Comparison of ENCODE assay signal across 8 mouse cellular contexts in the genomic region with DNA sequence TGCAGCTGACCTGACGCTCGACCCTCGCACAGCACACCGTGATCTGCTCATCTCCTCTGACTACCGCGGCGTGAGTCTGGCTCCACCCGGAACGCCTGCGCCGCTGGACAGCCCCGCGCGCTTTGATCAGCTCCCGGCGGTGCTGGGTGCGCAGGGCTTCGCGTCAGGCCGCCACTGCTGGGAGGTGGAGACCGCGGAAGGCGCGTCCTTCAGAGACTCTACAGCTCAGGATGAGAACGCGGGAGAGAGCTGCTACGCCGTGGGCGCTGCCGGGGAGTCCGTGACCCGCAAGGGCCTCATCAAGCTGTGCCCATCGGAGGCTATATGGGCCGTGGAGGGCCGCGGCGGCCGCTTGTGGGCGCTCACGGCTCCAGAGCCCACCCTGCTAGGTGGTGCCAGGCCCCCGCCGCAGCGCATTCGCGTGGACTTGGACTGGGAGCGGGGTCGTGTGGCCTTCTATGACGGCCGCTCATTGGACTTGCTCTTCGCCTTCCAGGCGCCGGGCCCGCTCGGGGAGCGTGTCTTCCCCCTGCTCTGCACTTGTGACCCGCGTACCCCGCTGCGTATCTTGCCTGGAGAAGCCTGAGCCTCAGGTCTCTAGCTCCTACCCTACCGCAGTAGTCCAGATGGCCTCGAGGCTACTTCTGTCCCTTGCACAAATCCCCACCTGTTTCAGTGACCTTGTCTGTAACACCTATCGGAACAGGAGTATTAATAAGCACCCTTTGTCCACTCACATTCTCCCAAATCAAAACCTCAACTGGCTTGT. TPM values are rescaled to one million over a fixed set of nuclear protein-coding genes. Genes with fewer than 3 reads are reported as not detected.
DNase-seq lines count a peak whose midpoint lies in the region.

No protein-coding gene starts in this region.

- DNase-seq in B cell, adult 2 months = peak; percentile 36 to 37
- peak; percentile 85 for DNase-seq in adrenal gland, adult 2 months
- DNase-seq in embryo, embryonic 9.5 days (ENCODE audit: extremely low spot score) = peak; percentile 71
- DNase-seq in heart, adult 18-20 months = peak; percentile 57 to 73
- peak; percentile 22 for DNase-seq in kidney, adult 11 months
- DNase-seq in liver = peak; percentile 27
- DNase-seq in neural tube, embryonic 10.5 days (ENCODE audit: extremely low spot score, low spot score) = peak; percentile 73
- DNase-seq in thymus, postnatal 4 days = peak; percentile 61

RNA-seq across cellular contexts. Expression of a gene that starts 4.3 kb away (rescaled TPM):
- total RNA-seq in adrenal gland, adult 2 months (2021) = 100 to 1,000 TPM; 104 to 111 TPM
- 21.4 and 23.1 TPM in 2 replicates for polyA plus RNA-seq in adrenal gland, adult 2 months (2012; rRNA removed)
- total RNA-seq in heart, adult 18-20 months (2021) = 100 to 1,000 TPM in 1 of 2 experiments, 10 to 100 TPM in 1; 95.7 to 113 TPM

RNA-seq across cellular contexts. Expression of a gene that starts 4.5 kb away (rescaled TPM):
- total RNA-seq in adrenal gland, adult 2 months (2021) = under 1 TPM; 0.35 to 0.49 TPM
- 0.29 and 2.1 TPM in 2 replicates for polyA plus RNA-seq in adrenal gland, adult 2 months (2012; rRNA removed)
- under 1 TPM; 0.72 to 0.87 TPM for total RNA-seq in heart, adult 18-20 months (2021)

RNA-seq across cellular contexts. Expression of a gene that starts 11.1 kb away (rescaled TPM):
- 10 to 100 TPM; 41.1 to 41.6 TPM for total RNA-seq in adrenal gland, adult 2 months (2021)
- 11.6 and 12.8 TPM in 2 replicates for polyA plus RNA-seq in adrenal gland, adult 2 months (2012; rRNA removed)
- total RNA-seq in heart, adult 18-20 months (2021) = 10 to 100 TPM; 29.1 to 31.1 TPM

RNA-seq across cellular contexts. Expression of a gene that starts 11.2 kb away (rescaled TPM):
- 10 to 100 TPM; 12.4 to 14.8 TPM for total RNA-seq in adrenal gland, adult 2 months (2021)
- 0.32 and 0.57 TPM in 2 replicates for polyA plus RNA-seq in adrenal gland, adult 2 months (2012; rRNA removed)
- 10 to 100 TPM; 15.1 to 16.2 TPM for total RNA-seq in heart, adult 18-20 months (2021)

RNA-seq across cellular contexts. Expression of a gene that starts 33.8 kb away (rescaled TPM):
- not detected for total RNA-seq in adrenal gland, adult 2 months (2021)
- not detected in 2 replicates for polyA plus RNA-seq in adrenal gland, adult 2 months (2012; rRNA removed)
- 1 to 10 TPM in 1 of 2 experiments, under 1 TPM in 1; 0.90 to 1.0 TPM for total RNA-seq in heart, adult 18-20 months (2021)

Comparison
In these comparisons a context has a peak if more than half of its experiments do, and no peak if none do; other contexts are left out.
1. Peak in every context shown above with its lines: DNase-seq.
2. DNase-seq: peak in every context shown above with its lines; median percentile 85 in adrenal gland, adult 2 months; 73 in neural tube, embryonic 10.5 days; 71 in embryo, embryonic 9.5 days; 65 in heart, adult 18-20 months; 61 in thymus, postnatal 4 days; 36 in B cell, adult 2 months; 27 in liver; 22 in kidney, adult 11 months.